Mouse (Mus musculus) layer of hippocampus, adult 9-10 months (tissue): ENCODE measurements around the gene Thada.
A peak's percentile ranks its signal among the peaks of the same experiment; 100 is the strongest.

Source experiments
- DNase-seq: peaks from one replicate; pipeline ENCODE4 v3.0.0; 2022; ENCODE audit warnings: low spot score

The Thada gene

GRCm38 (mm10) chr17:84465753-84466608, at the start of gene Thada:
Gene Thada, minus strand, starts transcription at chr17:84466205.
- peak; percentile 97 for DNase-seq

GRCm38 (mm10) chr17:84512516-84513085, 46.6 kb upstream of the Thada start:
- no peak for DNase-seq

- DNase-seq = no peak
These were observed 45.9 kb upstream of the Thada start, which contains the start of gene Plekhh2 for GRCm38 (mm10) chr17:84511682-84512515. Gene Plekhh2, plus strand, starts transcription at chr17:84511895.

- DNase-seq = no peak
These were observed 45.1 kb upstream of the Thada start for GRCm38 (mm10) chr17:84510961-84511639.

GRCm38 (mm10) chr17:84510355-84510754, 44.4 kb upstream of the Thada start:
- DNase-seq = peak; percentile 59

GRCm38 (mm10) chr17:84509176-84509575, 43.2 kb upstream of the Thada start:
- DNase-seq = no peak

GRCm38 (mm10) chr17:84508736-84509135, 42.7 kb upstream of the Thada start:
- no peak for DNase-seq

GRCm38 (mm10) chr17:84505922-84506321, 39.9 kb upstream of the Thada start:
- no peak for DNase-seq

- no peak for DNase-seq
These were observed 36.3 kb upstream of the Thada start for GRCm38 (mm10) chr17:84502341-84502740.

GRCm38 (mm10) chr17:84498639-84499038, 32.6 kb upstream of the Thada start:
- DNase-seq = no peak

- no peak for DNase-seq
These were observed 32.1 kb upstream of the Thada start for GRCm38 (mm10) chr17:84497972-84498604.

GRCm38 (mm10) chr17:84497559-84497958, 31.6 kb upstream of the Thada start:
- DNase-seq = no peak

- DNase-seq = no peak
These were observed 31.0 kb upstream of the Thada start for GRCm38 (mm10) chr17:84497026-84497425.

- DNase-seq = no peak
These were observed 26.4 kb upstream of the Thada start for GRCm38 (mm10) chr17:84492255-84492880.

GRCm38 (mm10) chr17:84487415-84487814, 21.4 kb upstream of the Thada start:
- DNase-seq = no peak

- DNase-seq = no peak
These were observed 17.8 kb upstream of the Thada start for GRCm38 (mm10) chr17:84483673-84484320.

GRCm38 (mm10) chr17:84482831-84483230, 16.8 kb upstream of the Thada start:
- DNase-seq = no peak

GRCm38 (mm10) chr17:84480464-84481355, 14.7 kb upstream of the Thada start:
- no peak for DNase-seq

- no peak for DNase-seq
These were observed 12.3 kb upstream of the Thada start for GRCm38 (mm10) chr17:84478276-84478675.
